Mouse (Mus musculus) thymus, adult 2 months (tissue): ENCODE measurements at regions not wholly inside any gene's neighbourhood (a gene's known extent, or its start where the extent isn't known, plus 50 kb on each side); places are given as distances from the start of the nearest gene placed in this dataset.

Experiments
- CTCF ChIP-seq: fragments of 200-500 bp; IDR thresholded peaks from 2 replicates; pipeline ENCODE4 v1.5.1; 2012; ENCODE audit warnings: mild to moderate bottlenecking, control low read depth, low read length, moderate library complexity, borderline replicate concordance; ENCODE audit not compliant: control insufficient read depth, poor library complexity, insufficient read depth; ENCODE audit errors: extremely low read depth
- POLR2A ChIP-seq: fragments of 200-500 bp; IDR thresholded peaks from 2 replicates; pipeline ENCODE4 v1.6.1; 2012; ENCODE audit warnings: mild to moderate bottlenecking, low read length, control low read depth, moderate library complexity; ENCODE audit not compliant: control insufficient read depth, poor library complexity, insufficient read depth; ENCODE audit errors: extremely low read depth

DNA sequence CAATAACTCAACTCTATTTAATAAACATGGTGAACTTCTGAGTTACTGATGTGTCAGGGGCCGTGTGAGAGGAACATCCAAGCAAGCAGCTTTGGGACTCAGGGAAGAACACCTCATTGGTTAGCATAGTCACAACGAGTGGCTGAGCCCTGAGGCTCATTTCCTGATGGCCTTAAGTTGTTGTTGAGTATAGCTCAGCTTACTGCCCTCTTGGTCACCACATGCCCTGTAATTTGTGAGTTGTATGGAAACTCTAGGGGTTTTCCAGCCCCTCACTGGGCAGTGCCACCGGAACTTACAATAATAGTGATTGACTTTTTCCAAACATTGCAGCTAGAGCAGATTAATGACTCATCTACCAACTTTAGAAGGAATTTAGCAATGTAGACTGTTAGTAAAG is 173.4 kb downstream of the 1700129C05Rik start:
- TF ChIP-seq CTCF: no peak
- TF ChIP-seq POLR2A: no peak
